Mouse (Mus musculus) ES-E14 (cell line): ENCODE measurements around the gene Hspa2.

Experiments
- MAFK ChIP-seq: IDR thresholded peaks from 2 replicates; pipeline ENCODE4 v1.6.1; 2014; ENCODE audit warnings: mild to moderate bottlenecking, low read depth, low read length, inconsistent platforms; ENCODE audit not compliant: insufficient read depth
- ZC3H11A ChIP-seq: IDR thresholded peaks from 2 replicates; pipeline ENCODE4 v1.6.1; 2012; ENCODE audit warnings: low read depth, mild to moderate bottlenecking, inconsistent platforms, low read length, borderline replicate concordance
- ZNF384 ChIP-seq: IDR thresholded peaks from 2 replicates; pipeline ENCODE4 v1.6.1; 2012; ENCODE audit warnings: low read depth, low read length, inconsistent platforms

DNA sequence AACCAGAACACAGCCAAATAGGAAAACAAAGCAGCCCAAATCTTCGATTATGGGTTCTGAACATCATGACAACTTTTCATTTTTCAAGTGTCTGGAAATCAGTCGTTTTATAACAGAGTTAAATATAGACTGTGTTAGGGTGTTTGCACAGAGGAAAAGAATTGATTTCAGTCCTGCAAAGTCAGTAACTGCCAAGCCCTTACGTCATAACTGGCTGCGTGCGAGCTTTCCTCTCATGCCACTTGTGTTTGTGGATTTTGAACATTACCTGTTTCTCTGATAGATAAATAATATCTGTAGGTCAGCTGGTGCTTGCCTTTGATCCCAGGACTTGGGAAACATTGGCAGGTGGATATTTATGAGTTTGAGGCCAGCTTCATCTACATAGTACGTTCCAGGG is 27.5 kb downstream of the Hspa2 start:
- no peak for TF ChIP-seq MAFK
- no peak for TF ChIP-seq ZNF384
- TF ChIP-seq ZC3H11A = no peak
